Mouse (Mus musculus) liver, postnatal 0 days (tissue): Measurements from ENCODE around the gene Inpp5k. TPM values are rescaled to one million over a fixed set of nuclear protein-coding genes. Genes with fewer than 3 reads are reported as not detected.

ENCODE experiments used
- ATAC-seq: fragments of 200-750 bp; cut with Nextera tagmentation; 2 replicates; pipeline ENCODE4 v1.8.0; 2017; ENCODE audit warnings: mild to moderate bottlenecking, moderate library complexity
- DNase-seq: peaks from one replicate; pipeline ENCODE4 v3.0.0-alpha.2; 2016
- H3K27ac ChIP-seq: fragments of 300-500 bp; sonication (generic); 2 replicates; pipeline ENCODE4 v1.5.1; 2014; ENCODE audit warnings: antibody characterized with exemption, moderate library complexity, mild to moderate bottlenecking, low read depth
- H3K27me3 ChIP-seq: fragments of 300-500 bp; sonication (generic); 2 replicates; pipeline ENCODE4 v1.6.1; 2014; ENCODE audit warnings: low read length, control low read depth, mixed read lengths; ENCODE audit not compliant: insufficient read depth
- H3K36me3 ChIP-seq: fragments of 300-500 bp; sonication (generic); replicated peaks from 2 replicates; pipeline ENCODE4 v1.6.1; 2014; ENCODE audit warnings: mild to moderate bottlenecking, control low read depth, low read length, moderate library complexity, mixed read lengths; ENCODE audit not compliant: insufficient read depth
- H3K4me1 ChIP-seq: fragments of 300-500 bp; sonication (generic); 2 replicates; pipeline ENCODE4 v1.6.1; 2014; ENCODE audit warnings: antibody characterized with exemption, mild to moderate bottlenecking, control low read depth; ENCODE audit not compliant: insufficient read depth
- H3K4me2 ChIP-seq: fragments of 300-500 bp; sonication (generic); 2 replicates; pipeline ENCODE4 v1.6.1; 2014; ENCODE audit warnings: low read depth, mild to moderate bottlenecking, low read length, moderate library complexity, mixed read lengths
- H3K4me3 ChIP-seq: fragments of 300-500 bp; sonication (generic); 2 replicates; pipeline ENCODE4 v1.5.1; 2014; ENCODE audit warnings: low read depth, low read length
- H3K9ac ChIP-seq: fragments of 300-500 bp; sonication (generic); replicated peaks from 2 replicates; pipeline ENCODE4 v1.6.1; 2014; ENCODE audit warnings: mild to moderate bottlenecking, moderate library complexity
- H3K9me3 ChIP-seq: fragments of 300-500 bp; sonication (generic); 2 replicates; pipeline ENCODE4 v1.6.1; 2016; ENCODE audit warnings: mild to moderate bottlenecking, control low read depth, low read length, mixed read lengths
- CTCF ChIP-seq: sonication (generic); IDR thresholded peaks from 2 replicates; pipeline ENCODE4 v1.5.1; 2016; ENCODE audit warnings: antibody characterized with exemption, low read depth
- EP300 ChIP-seq: IDR thresholded peaks from 2 replicates; pipeline ENCODE4 v1.6.1; 2016; ENCODE audit warnings: antibody characterized with exemption, low read depth, mild to moderate bottlenecking
- WGBS: fragments of 180-500 bp; shearing (Covaris S2); extraction: QIAGEN DNeasy Blood & Tissue Kit; methylation state at CpG from one replicate; pipeline ENCODE4 v1.1.7; 2014; ENCODE audit not compliant: insufficient replicate concordance; 5-methylcytosine and 5-hydroxymethylcytosine counted together
- polyA plus RNA-seq: library from polyadenylated mRNA; unstranded; fragments of >200 nt; fragmentation: Nextera tagmentation; extraction: Ambion mirVana; gene quantifications from 2 replicates; pipeline ENCODE4 v1.2.1, GENCODE M21; 2015

The Inpp5k gene
- polyA plus RNA-seq, 1 experiment from 2014 or later: 16.7 TPM

DNA sequence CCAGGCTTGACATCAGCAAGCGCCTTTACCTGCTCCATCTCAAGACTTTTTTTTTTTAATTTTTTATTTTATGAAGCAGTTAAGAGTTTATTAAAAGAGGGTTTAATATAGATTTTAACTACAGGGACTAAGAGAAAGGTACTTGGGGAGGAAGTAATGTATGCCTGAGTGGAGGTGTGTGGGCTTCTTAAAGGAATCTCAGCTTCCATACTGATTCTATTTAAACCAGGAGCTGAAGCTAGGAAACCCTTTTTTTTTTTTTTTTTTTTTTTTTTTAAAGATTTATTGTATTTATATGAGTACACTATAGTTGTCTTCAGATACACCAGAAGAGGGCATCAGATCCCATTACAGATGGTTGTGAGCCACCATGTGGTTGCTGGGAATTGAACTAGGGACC is 16.0 kb upstream of the Inpp5k start:
- H3K4me1 ChIP-seq: 0 out of 2 replicates have a peak, but pooled peaks cover 2% of the 10 kb centered on the region
- WGBS: 94% methylated on average over 1 of the region's 1 CpGs
- no peak overlapping the region for H3K27ac ChIP-seq
- DNase-seq (no peak), ATAC-seq (no peak)
- no peak overlapping the region for H3K4me3 ChIP-seq
- H3K27me3 ChIP-seq: no peaks in the 10 kb centered on the region
- no peak overlapping the region for H3K9ac ChIP-seq
- H3K9me3 ChIP-seq: no peaks in the 10 kb centered on the region
- TF ChIP-seq EP300 (no peak), CTCF (no peak)
- peaks cover 55% of the 10 kb centered on the region for H3K36me3 ChIP-seq
- H3K4me2 ChIP-seq: no peak overlapping the region

- Histone ChIP-seq H3K4me1 (no peaks in the 10 kb centered on the region), H3K36me3 (peaks cover 57% of the 10 kb centered on the region), H3K4me3 (no peak overlapping the region), H3K4me2 (no peak overlapping the region), H3K9ac (no peak overlapping the region), H3K27ac (no peak overlapping the region), H3K9me3 (no peaks in the 10 kb centered on the region), H3K27me3 (no peaks in the 10 kb centered on the region)
- ATAC-seq (0 out of 2 replicates have a peak, but pooled peaks have one; percentile 21), DNase-seq (no peak)
- TF ChIP-seq CTCF: no peak
- TF ChIP-seq EP300: no peak
- 62% methylated on average over 2 of the region's 2 CpGs for WGBS
These were observed 15.2 kb upstream of the Inpp5k start for GRCm38 (mm10) chr11:75615556-75615955.

- Histone ChIP-seq H3K36me3 (peaks cover 40% of the 10 kb centered on the region), H3K4me2 (no peak overlapping the region), H3K9ac (no peak overlapping the region), H3K9me3 (no peaks in the 10 kb centered on the region), H3K4me3 (no peak overlapping the region), H3K27ac (no peak overlapping the region), H3K27me3 (no peaks in the 10 kb centered on the region), H3K4me1 (peaks cover 3% of the 10 kb centered on the region; the same call in 1 of the 2 replicates)
- DNase-seq (peak; percentile 39), ATAC-seq (no peak)
- TF ChIP-seq EP300: no peak
- peak; percentile 64 for TF ChIP-seq CTCF
- 77% methylated on average over 5 of the region's 5 CpGs for WGBS
These were observed 11.7 kb upstream of the Inpp5k start for GRCm38 (mm10) chr11:75619133-75619532.

DNA sequence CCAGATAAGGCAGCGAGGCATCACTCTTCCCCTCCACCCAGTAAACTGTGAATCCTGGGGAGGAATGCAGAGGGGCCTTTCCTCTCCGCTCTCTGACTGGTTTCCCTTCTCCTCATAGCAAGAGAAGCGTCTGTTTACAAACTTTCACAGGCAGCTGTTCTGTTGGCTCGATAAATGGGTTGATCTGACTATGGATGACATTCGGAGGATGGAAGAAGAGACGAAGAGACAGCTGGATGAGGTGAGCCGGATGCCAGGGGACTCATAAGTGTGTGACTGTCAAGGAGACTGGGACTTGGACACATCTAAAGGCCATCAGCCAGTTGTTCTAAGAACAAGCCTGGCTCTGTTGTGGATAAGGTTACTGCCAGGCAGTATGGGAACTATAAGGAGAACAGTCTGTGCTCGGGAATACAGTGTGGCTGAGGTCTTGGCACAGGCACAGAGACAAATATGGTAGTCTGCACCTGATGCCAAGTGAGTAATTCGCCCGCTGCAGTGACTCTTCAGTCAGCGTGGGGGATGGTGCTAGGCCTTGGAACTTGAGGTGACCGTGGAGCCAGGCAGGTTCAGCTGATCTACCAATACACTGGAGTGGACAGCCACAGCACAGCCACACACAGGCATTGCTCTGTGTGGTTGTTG is 10.5 kb upstream of the Inpp5k start:
- Histone ChIP-seq H3K27ac (no peak overlapping the region), H3K4me3 (no peak overlapping the region), H3K27me3 (no peaks in the 10 kb centered on the region), H3K9me3 (no peaks in the 10 kb centered on the region), H3K4me2 (no peak overlapping the region), H3K4me1 (peaks cover 3% of the 10 kb centered on the region; the same call in 1 of the 2 replicates), H3K9ac (no peak overlapping the region), H3K36me3 (peaks cover 36% of the 10 kb centered on the region)
- ATAC-seq (no peak), DNase-seq (no peak)
- WGBS: 78% methylated on average over 12 of the region's 12 CpGs
- no peak for TF ChIP-seq EP300
- no peak for TF ChIP-seq CTCF

DNA sequence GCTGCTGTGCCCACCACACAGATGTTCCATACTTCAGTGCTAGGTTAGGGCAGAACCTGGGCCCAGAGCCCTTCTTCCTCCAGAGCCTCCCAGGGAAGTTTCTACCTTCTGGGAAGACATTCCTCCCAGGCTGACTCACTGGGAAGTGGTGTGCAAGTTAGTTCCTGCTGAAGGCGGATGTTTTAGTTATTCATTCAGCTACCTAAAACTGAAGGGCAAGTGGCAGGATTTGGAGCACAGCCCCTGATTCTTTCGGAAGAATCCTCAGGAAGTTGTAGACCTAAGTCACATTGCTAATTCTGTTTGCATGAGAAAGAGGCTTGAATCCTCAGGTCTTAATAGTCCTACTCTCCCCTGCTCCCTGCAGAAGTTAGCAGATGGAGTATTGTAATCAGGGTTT is 9.4 kb upstream of the Inpp5k start:
- no peak for TF ChIP-seq EP300
- no peak for TF ChIP-seq CTCF
- 73% methylated on average over 2 of the region's 2 CpGs for WGBS
- Histone ChIP-seq H3K9ac (no peak overlapping the region), H3K4me3 (no peak overlapping the region), H3K4me2 (no peak overlapping the region), H3K9me3 (no peaks in the 10 kb centered on the region), H3K27ac (0 out of 2 replicates have a peak overlapping the region, but pooled peaks have one; percentile 4), H3K27me3 (no peaks in the 10 kb centered on the region), H3K36me3 (peaks cover 36% of the 10 kb centered on the region), H3K4me1 (peaks cover 3% of the 10 kb centered on the region; the same call in 1 of the 2 replicates)
- DNase-seq: no peak
- no peak for ATAC-seq

GRCm38 (mm10) chr11:75622588-75623329 is 8.0 kb upstream of the Inpp5k start:
- no peak overlapping the region for H3K9ac ChIP-seq
- TF ChIP-seq CTCF (no peak), EP300 (no peak)
- peak overlapping the region; percentile 61 for H3K27ac ChIP-seq
- ATAC-seq (no peak), DNase-seq (no peak)
- no peak overlapping the region for H3K4me2 ChIP-seq
- H3K36me3 ChIP-seq: peaks cover 41% of the 10 kb centered on the region
- 67% methylated on average over 2 of the region's 2 CpGs for WGBS
- no peak overlapping the region for H3K4me3 ChIP-seq
- H3K4me1 ChIP-seq: peaks cover 3% of the 10 kb centered on the region; the same call in 1 of the 2 replicates
- H3K27me3 ChIP-seq: no peaks in the 10 kb centered on the region
- H3K9me3 ChIP-seq: no peaks in the 10 kb centered on the region
